Mouse (Mus musculus): Measurements from ENCODE around the gene Cryba4.

Cryba4 gene

DNA sequence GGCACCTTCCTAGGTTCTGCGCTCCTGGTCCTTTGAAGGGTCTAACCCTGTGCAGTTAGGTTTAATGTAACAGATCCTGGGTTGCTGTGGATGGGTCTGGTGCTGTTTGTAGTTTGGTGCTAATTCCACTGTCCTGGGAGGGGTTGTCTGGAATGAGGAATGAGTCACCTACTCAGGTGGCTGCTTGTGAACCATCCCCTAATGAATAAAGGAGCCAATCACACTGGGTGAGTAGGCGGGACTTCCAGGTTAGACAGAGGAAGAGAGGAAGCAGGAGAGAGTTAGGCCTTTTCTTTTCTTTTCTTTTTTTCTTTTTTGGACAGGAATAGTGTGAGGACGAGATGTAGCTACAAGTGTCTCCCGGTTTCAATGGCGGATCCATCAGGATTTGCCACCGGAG lies 52.7 kb downstream of the Cryba4 start:
- DNase-seq (ENCODE audit: low spot score), result no peak
